In genomic region chr14:47111341-47111740, GRCm38 (mm10) we compare ENCODE assay signal across 22 mouse cellular contexts.
DNase-seq lines count a peak whose midpoint lies in the region; ATAC-seq lines count a peak whose summit lies in the region.
"Had no signal": no experiment of that assay in that cellular context is flagged by ENCODE, and none has a peak within 500 bp of the region (broad histone marks: within the 10 kb centered on the region; RNA-seq: fewer than 3 reads in every experiment).

No protein-coding gene starts in this region.

- H3K27ac ChIP-seq in kidney, embryonic 16.5 days (ENCODE audit: low read length), result no peak overlapping the region
- H3K27ac ChIP-seq: embryonic facial prominence, embryonic 10.5 days; forebrain, embryonic 10.5 days; hindbrain, embryonic 15.5 days had no signal

- no peak overlapping the region for H3K9ac ChIP-seq in kidney, embryonic 16.5 days (replicated peaks; ENCODE audit: low read length)
- H3K9ac ChIP-seq: heart, embryonic 12.5 days; hindbrain, embryonic 15.5 days had no signal

- no peaks in the 10 kb centered on the region for H3K4me1 ChIP-seq in kidney, embryonic 16.5 days (ENCODE audit: insufficient read depth, low read length)
- H3K4me1 ChIP-seq: embryonic facial prominence, embryonic 10.5 days; forebrain, embryonic 10.5 days; hindbrain, embryonic 15.5 days had no signal

- no peak overlapping the region for H3K4me2 ChIP-seq in kidney, embryonic 16.5 days (replicated peaks; ENCODE audit: low read depth, low read length)
- H3K4me2 ChIP-seq: heart, embryonic 12.5 days; hindbrain, embryonic 15.5 days had no signal

- 47% methylated on average over 9 of the region's 9 CpGs for WGBS in kidney, embryonic 16.5 days

- no peaks in the 10 kb centered on the region for H3K36me3 ChIP-seq in kidney, embryonic 16.5 days (ENCODE audit: insufficient read depth, low read length)
- H3K36me3 ChIP-seq: embryonic facial prominence, embryonic 10.5 days; forebrain, embryonic 10.5 days; G1E; hindbrain, embryonic 15.5 days had no signal

- H3K4me3 ChIP-seq in kidney, embryonic 16.5 days (ENCODE audit: low read length), result no peak overlapping the region
- H3K4me3 ChIP-seq: embryonic facial prominence, embryonic 10.5 days; erythroblast, embryonic 14.5 days; forebrain, embryonic 10.5 days; heart, embryonic 12.5 days; hindbrain, embryonic 15.5 days had no signal

- no peaks in the 10 kb centered on the region for H3K27me3 ChIP-seq in kidney, embryonic 16.5 days (ENCODE audit: insufficient read depth, low read length)
- H3K27me3 ChIP-seq: heart, embryonic 12.5 days; hindbrain, embryonic 15.5 days had no signal

- H3K9me3 ChIP-seq in kidney, embryonic 16.5 days (ENCODE audit: low read length), result no peaks in the 10 kb centered on the region
- H3K9me3 ChIP-seq: embryonic facial prominence, embryonic 10.5 days; forebrain, embryonic 10.5 days; G1E; heart, embryonic 12.5 days; hindbrain, embryonic 15.5 days had no signal

- no peak for DNase-seq in cerebellum, postnatal 4 days (ENCODE audit: low spot score in 2 of 2)
- peak; percentile 33 to 52 for DNase-seq in cerebellum, adult 18-20 months
- peak; percentile 55 for DNase-seq in cerebellum, adult 9-11 months
- peak; percentile 37 to 38 for DNase-seq in cerebellum, postnatal 36 days
- DNase-seq in gastrocnemius, adult 18-20 months (ENCODE audit: low spot score), result no peak
- DNase-seq in heart, adult 8-10 months (ENCODE audit: low spot score), result no peak
- DNase-seq: adrenal gland, postnatal 14 days; B cell, adult 2 months; heart, adult 18-20 months; heart, postnatal 36 days; kidney, adult 2 months had no signal

- peak; percentile 82 for ATAC-seq in cerebellum, adult (ENCODE audit: insufficient number of reproducible peaks, low FRiP score, low TSS enrichment)
- no peak for ATAC-seq in kidney, embryonic 16.5 days (ENCODE audit: low FRiP score, low TSS enrichment)
- ATAC-seq: CD4-positive, CD25-positive, alpha-beta regulatory T cell, adult 4 months; forebrain, embryonic 14.5 days; intestine, embryonic 16.5 days had no signal

Comparison
In these comparisons a context has a peak if more than half of its experiments do, and no peak if none do; other contexts are left out.
1. DNase-seq: peak in cerebellum, adult 18-20 months (2 of 2), cerebellum, adult 9-11 months (single experiment) and cerebellum, postnatal 36 days (2 of 2); none in cerebellum, postnatal 4 days (0 of 2), gastrocnemius, adult 18-20 months (single experiment) and heart, adult 8-10 months (single experiment).